Mouse (Mus musculus) CH12.LX (cell line): ENCODE measurements at regions not wholly inside any gene's neighbourhood (a gene's known extent, or its start where the extent isn't known, plus 50 kb on each side); places are given as distances from the start of the nearest gene placed in this dataset.

Experiments used
- CTCF ChIP-seq, 2 experiments: IDR thresholded peaks in 1 of 2; conservative IDR thresholded peaks in 1 of 2; 2 replicates each; pipeline ENCODE4 v1.5.1; 2011 to 2012; ENCODE audit warnings: low read depth in 2 of 2, low read length in 2 of 2, improper control_type of control experiment in 1 of 2, inconsistent platforms in 1 of 2, mild to moderate bottlenecking in 1 of 2, moderate library complexity in 1 of 2
- EP300 ChIP-seq: IDR thresholded peaks from 2 replicates; pipeline ENCODE4 v1.6.1; 2011; ENCODE audit warnings: low read length, improper control_type of control experiment
- ETS1 ChIP-seq: conservative IDR thresholded peaks from 2 replicates; pipeline ENCODE4 v1.6.1; 2012; ENCODE audit warnings: low read depth, mild to moderate bottlenecking, inconsistent platforms, low read length, improper control_type of control experiment, moderate library complexity
- KAT2A ChIP-seq: IDR thresholded peaks from 2 replicates; pipeline ENCODE4 v1.6.1; 2012; ENCODE audit warnings: low read length, improper control_type of control experiment, inconsistent platforms; ENCODE audit not compliant: insufficient replicate concordance
- POLR2A ChIP-seq: IDR thresholded peaks from 2 replicates; pipeline ENCODE4 v1.6.1; 2011; ENCODE audit warnings: low read depth, mild to moderate bottlenecking, improper control_type of control experiment, low read length
- RCOR1 ChIP-seq: conservative IDR thresholded peaks from 2 replicates; pipeline ENCODE4 v1.6.1; 2012; ENCODE audit warnings: low read depth, mild to moderate bottlenecking, inconsistent platforms, low read length, improper control_type of control experiment
- ZC3H11A ChIP-seq: IDR thresholded peaks from 2 replicates; pipeline ENCODE4 v1.6.1; 2012; ENCODE audit warnings: low read depth, mild to moderate bottlenecking, inconsistent platforms, low read length, improper control_type of control experiment
- ZMIZ1 ChIP-seq: IDR thresholded peaks from 2 replicates; pipeline ENCODE4 v1.6.1; 2012; ENCODE audit warnings: low read depth, mild to moderate bottlenecking, inconsistent platforms, low read length, improper control_type of control experiment

GRCm38 (mm10) chr13:16349353-16349752 is 337.7 kb downstream of the Inhba start:
- TF ChIP-seq CTCF (conservative IDR thresholded peaks at IDR 0.05 in 1 of 2, IDR thresholded peaks at IDR 0.05 in 1 of 2; ENCODE audit: low read depth in 2 of 2, low read length in 2 of 2) (no peak), ETS1 (no peak), POLR2A (no peak), ZMIZ1 (no peak), ZC3H11A (no peak), EP300 (no peak), RCOR1 (no peak), KAT2A (no peak)
